Mouse (Mus musculus): ENCODE results near the gene Fabp7.

Fabp7 gene

GRCm38 (mm10) chr10:57784876-57785150 is at the start of gene Fabp7:
Fabp7 (plus strand) TSS chr10:57784881.
- DNase-seq, result no peak

- DNase-seq, result no peak
Observed at GRCm38 (mm10) chr10:57740733-57741132, 43.9 kb upstream of the Fabp7 start.

GRCm38 (mm10) chr10:57741351-57741750 is 43.3 kb upstream of the Fabp7 start:
- DNase-seq, result no peak

- DNase-seq, result no peak
Observed at GRCm38 (mm10) chr10:57743045-57743444, 41.6 kb upstream of the Fabp7 start.

- DNase-seq, result peak in 1 of 2 experiments; percentile 28
Observed at GRCm38 (mm10) chr10:57743606-57744016, 41.1 kb upstream of the Fabp7 start.

GRCm38 (mm10) chr10:57744128-57744765 is 40.4 kb upstream of the Fabp7 start:
- DNase-seq, result no peak

GRCm38 (mm10) chr10:57745452-57745851 is 39.2 kb upstream of the Fabp7 start:
- no peak for DNase-seq

- no peak for DNase-seq
Observed at GRCm38 (mm10) chr10:57747127-57747526, 37.6 kb upstream of the Fabp7 start.

GRCm38 (mm10) chr10:57753343-57753742 is 31.3 kb upstream of the Fabp7 start:
- no peak for DNase-seq

GRCm38 (mm10) chr10:57755201-57755736 is 29.4 kb upstream of the Fabp7 start:
- no peak for DNase-seq

GRCm38 (mm10) chr10:57758999-57759398 is 25.7 kb upstream of the Fabp7 start:
- DNase-seq, result no peak

- DNase-seq, result no peak
Observed at GRCm38 (mm10) chr10:57760694-57761093, 24.0 kb upstream of the Fabp7 start.

- peak; percentile 20 to 65 for DNase-seq
Observed at GRCm38 (mm10) chr10:57763044-57763443, 21.6 kb upstream of the Fabp7 start.

GRCm38 (mm10) chr10:57783289-57784130 is 1.2 kb upstream of the Fabp7 start:
- no peak for DNase-seq

- peak; percentile 10 to 14 for DNase-seq
Observed at GRCm38 (mm10) chr10:57784131-57784875, 378 bp upstream of the Fabp7 start.

- DNase-seq, result no peak
Observed at GRCm38 (mm10) chr10:57785552-57785951, 871 bp downstream of the Fabp7 start.

GRCm38 (mm10) chr10:57792957-57793356 is 8.3 kb downstream of the Fabp7 start:
- no peak for DNase-seq

GRCm38 (mm10) chr10:57794018-57794417 is 9.3 kb downstream of the Fabp7 start, which contains the start of gene Smpdl3a:
Smpdl3a (plus strand) TSS chr10:57794335.
- no peak for DNase-seq

- DNase-seq, result peak; percentile 75
Observed at GRCm38 (mm10) chr10:57794491-57795461, 10.1 kb downstream of the Fabp7 start.

- DNase-seq, result peak; percentile 7 to 22
Observed at GRCm38 (mm10) chr10:57795542-57795941, 10.9 kb downstream of the Fabp7 start.

GRCm38 (mm10) chr10:57796057-57796456 is 11.4 kb downstream of the Fabp7 start:
- DNase-seq, result peak; percentile 31 to 32

GRCm38 (mm10) chr10:57799486-57799885 is 14.8 kb downstream of the Fabp7 start:
- DNase-seq, result peak; percentile 8 to 20

Measured in lung, adult 18-20 months (tissue).